Mouse (Mus musculus) left cerebral cortex, postnatal 36 days (tissue): ENCODE measurements at regions not wholly inside any gene's neighbourhood (a gene's known extent, or its start where the extent isn't known, plus 50 kb on each side); places are given as distances from the start of the nearest gene placed in this dataset.

ENCODE experiments used
- DNase-seq, 2 experiments: peaks; one replicate each; pipeline ENCODE4 v3.0.0; 2021 to 2022; ENCODE audit warnings: low spot score in 2 of 2, mixed read lengths in 1 of 2
- intact Hi-C: fragments of 180-260 bp; cut with DNase I; formaldehyde crosslinking; loops from one replicate; pipeline ENCODE4 v1.15.1; 2025

DNA sequence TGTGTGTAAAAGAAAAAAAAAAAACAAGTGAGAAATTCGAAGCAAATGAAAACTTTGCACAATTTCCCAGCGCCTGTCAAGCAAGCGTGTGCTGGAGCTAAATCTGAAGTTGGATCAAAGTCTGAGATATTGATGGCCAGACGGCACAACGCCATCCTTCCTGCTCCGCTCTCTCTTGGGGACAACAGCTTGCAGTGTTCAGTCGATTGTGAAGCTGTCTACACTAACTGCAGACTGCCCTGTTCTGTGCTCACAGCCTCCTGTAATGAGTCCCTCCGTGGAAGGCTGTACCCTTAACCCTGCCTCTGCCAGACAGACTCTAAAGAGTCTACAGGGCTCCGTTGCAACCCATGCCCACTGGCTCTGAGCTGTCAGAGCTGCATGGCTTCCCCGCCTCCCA is 472.5 kb upstream of the Cdh4 start:
- DNase-seq, result no peak
- intact Hi-C loops, result no loop called here

DNA sequence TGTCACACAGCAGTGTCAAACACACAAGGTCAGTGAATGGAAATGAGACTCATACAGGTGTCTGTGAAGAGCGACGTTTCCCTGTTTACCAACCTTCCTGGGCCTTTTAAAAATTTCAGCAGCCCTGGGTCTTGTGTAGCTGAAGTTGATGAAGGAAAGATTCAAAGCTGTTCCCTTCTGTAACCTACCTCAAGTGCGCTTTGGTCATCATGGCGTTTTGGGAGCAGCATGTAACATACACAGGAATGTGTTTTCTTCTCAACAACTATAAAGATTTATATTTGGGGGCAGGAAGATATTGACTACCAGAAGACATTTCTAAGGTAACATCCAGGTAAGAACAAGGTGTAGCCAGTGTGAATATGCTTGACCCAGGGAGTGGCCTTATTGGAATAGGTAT is 466.9 kb upstream of the Cdh4 start:
- intact Hi-C loops, result no loop called here
- DNase-seq, result no peak

DNA sequence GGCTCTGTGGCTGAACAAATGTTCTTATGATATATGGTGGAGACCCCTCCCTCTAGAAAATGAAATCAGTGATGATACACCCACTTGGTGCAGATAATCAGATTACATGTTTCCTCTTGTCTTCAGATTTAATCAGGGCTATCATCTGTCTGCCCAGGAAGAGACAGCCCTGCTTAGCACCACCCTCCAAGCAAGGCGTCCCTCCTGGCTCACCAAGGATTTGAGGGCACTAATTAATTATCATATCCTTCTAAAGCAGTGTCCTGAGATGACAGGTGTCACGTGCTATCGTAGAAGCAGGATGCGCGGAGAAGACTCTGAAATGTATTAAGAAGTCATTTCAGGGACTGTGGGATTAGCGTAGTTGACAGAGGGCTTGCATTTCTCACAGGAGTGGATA is 466.2 kb upstream of the Cdh4 start:
- intact Hi-C loops, result no loop called here
- no peak for DNase-seq

DNA sequence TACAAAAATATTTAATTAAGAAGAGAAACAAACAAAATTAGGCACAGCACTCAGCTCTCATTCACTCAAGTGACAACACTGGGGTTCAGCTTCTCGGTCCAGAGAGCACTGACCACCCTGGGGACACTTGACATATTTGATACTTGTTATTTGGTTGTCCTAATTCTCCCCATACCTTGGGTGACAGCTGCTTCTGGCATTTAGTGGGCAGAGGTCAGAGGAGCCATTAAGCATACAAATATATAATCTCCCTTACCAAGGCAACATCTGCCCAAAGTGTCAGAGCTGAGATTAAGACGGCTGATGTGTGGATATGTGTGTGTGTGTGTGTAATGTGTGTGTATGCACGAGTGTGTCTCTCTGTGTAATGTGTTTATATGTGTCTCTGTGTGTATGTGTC is 465.7 kb upstream of the Cdh4 start:
- intact Hi-C loops, result no loop called here

DNA sequence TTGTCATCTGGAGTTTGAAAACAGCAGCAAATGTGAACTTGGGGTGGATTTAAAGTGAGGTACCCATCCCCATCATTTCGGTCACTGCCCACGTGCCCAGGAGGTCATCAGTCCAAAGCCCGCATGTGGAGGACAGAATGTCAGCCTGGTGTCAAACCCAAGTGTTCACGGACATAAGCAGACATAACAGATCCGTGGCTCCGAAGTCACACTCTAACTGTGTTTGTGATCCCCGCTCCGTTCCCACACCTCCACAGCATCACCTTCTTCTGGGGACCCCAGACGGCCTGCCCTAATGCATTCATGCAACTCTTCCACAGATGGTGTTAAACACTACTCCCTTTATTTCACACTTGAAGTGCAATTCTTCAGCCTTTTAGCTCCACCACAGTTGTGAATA is 462.8 kb upstream of the Cdh4 start:
- no peak for DNase-seq
- intact Hi-C loops, result no loop called here

More for the DNA sequence above, 465.7 kb upstream of the Cdh4 start:
- no peak for DNase-seq

DNA sequence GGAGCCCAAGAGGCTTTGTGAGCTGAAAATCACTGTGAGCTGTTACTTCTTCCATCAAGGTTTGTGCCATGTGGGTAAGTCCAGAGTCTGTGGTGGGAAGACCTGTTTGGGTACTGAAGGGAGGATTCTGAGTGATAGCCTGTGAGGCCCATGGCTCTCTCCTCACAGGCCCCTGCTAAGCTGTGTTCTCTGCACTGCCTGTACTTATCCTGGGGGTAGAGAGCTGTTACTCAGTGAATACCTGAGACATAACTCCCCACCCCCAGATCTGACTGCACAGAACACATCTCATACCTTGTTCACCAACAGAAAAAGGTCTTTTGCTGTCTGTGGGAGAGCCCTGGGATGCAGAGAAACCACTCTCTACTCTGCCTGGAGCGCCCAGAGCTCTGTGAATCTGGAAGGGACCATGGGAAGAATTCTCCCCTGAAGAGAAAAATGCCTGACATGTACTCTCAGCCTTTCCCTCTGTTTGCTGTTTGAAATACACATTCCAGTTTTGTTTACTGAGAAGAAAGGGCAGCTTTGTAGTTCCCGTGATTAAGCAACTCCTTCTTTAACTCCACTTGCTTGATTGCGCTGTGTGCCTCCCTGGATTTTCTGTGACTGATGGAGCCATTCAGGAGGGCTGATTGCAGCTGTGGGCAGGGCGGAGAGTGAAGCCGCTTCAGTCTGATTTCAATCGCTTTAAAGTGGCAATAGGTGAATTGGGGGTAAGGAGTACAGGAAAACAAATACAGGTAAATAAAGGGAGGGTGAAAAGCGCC is 460.3 kb upstream of the Cdh4 start:
- DNase-seq, result no peak
- intact Hi-C loops, result loop anchor here (10.0 kb wide), 1 partner anchor 893 kb away; no protein-coding TSS in a partner anchor

DNA sequence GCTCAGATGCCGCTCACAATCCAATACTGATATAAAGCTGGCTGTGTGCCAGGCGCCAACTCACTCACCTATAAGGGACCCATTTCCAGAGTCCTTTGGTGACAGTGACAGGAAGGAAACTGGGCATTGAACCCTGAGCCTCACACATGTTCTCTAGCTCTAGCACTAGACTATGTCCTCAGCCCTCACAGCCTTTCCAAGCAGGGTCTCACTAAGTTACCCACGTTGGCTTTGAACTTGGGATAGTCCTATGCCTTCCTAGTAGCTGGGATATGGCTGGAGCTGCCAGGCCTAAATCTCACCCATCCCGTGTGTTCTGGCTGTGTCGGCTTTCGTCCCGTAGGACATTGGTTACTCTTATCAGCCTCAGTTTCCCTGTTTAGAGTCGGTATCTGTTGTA is 458.4 kb upstream of the Cdh4 start:
- intact Hi-C loops, result loop anchor here (10.0 kb wide), 1 partner anchor 891 kb away; no protein-coding TSS in a partner anchor
- no peak for DNase-seq

DNA sequence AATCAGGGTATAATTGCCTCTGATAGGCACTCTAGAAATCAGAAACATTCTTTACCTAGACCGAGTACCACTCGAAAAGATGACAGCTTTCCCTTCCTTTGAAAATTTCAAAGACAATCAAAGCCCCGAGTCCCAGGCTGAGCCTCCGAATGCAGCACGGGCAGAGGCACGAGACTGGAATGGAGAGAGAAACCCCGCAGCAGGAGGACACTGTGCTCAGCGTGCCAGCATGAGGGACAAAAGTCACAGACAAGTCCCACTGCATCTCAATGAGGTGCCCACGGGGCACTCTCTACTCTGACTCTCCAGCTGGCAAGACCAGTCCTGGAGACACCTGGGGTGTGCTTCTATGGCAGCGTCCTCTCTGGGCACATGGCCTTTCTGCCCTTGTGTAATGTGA is 454.3 kb upstream of the Cdh4 start:
- intact Hi-C loops, result loop anchor here (10.0 kb wide), 1 partner anchor 887 kb away; no protein-coding TSS in a partner anchor
- no peak for DNase-seq

DNA sequence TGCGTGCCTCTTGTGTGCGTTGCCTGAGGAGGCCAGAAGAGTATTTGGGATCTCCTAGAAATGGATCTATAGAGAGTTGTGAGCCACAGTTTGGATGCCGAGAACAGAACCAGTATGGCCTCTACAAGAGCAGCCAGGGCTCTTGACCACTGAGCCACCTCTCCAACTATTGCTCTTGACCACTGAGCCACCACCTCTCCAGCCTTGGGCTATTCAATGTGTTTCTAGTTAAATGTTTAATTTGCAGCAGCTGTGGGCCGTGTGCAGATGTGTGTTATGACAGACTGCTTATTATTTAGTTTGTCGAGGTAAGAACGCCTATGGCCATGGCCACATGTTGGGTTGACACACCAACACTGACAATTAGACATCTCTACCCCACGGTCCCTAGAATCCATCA is 452.9 kb upstream of the Cdh4 start:
- intact Hi-C loops, result loop anchor here (10.0 kb wide), 1 partner anchor 886 kb away; no protein-coding TSS in a partner anchor

DNA sequence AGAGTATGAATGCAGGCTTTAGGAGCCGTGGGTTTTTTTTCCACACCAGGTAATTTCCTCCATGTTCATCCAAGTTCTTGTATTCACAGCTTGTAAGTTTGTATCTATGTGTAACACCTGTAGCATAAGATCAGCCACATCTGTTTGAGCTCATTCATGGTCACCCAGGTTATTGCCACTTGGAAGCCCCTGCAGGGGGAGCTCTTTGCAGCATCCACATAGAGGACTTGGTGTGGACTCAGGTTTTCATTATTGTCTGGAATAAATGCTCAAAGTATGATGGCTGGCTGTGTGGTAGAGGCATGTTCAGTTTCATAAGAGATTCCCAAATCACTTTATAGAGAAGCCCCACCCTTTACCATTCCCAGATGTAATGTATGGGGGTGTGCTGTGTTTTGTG is 452.4 kb upstream of the Cdh4 start:
- intact Hi-C loops, result loop anchor here (10.0 kb wide), 1 partner anchor 885 kb away; no protein-coding TSS in a partner anchor
- DNase-seq, result no peak

More for the DNA sequence above, 452.9 kb upstream of the Cdh4 start:
- DNase-seq, result no peak

DNA sequence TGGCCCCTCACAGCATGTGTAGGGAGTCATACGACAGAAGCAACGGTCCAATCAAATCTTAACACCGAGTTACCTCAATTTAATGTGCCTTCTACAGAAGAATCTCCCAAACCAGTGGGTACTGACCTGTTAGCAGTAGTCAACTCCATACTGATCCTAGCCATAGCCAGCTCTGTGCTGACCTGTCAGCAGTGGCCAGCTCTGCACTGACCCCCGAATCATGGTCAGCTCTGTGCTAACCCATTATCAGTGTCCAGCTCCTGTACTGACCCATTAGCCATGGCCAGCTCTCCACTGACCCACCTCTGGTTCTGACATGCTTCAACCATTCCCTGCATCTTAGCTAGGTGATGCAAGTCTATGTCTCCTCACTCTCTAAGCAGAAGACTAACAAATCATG is 451.3 kb upstream of the Cdh4 start:
- intact Hi-C loops, result no loop called here
- DNase-seq, result no peak

DNA sequence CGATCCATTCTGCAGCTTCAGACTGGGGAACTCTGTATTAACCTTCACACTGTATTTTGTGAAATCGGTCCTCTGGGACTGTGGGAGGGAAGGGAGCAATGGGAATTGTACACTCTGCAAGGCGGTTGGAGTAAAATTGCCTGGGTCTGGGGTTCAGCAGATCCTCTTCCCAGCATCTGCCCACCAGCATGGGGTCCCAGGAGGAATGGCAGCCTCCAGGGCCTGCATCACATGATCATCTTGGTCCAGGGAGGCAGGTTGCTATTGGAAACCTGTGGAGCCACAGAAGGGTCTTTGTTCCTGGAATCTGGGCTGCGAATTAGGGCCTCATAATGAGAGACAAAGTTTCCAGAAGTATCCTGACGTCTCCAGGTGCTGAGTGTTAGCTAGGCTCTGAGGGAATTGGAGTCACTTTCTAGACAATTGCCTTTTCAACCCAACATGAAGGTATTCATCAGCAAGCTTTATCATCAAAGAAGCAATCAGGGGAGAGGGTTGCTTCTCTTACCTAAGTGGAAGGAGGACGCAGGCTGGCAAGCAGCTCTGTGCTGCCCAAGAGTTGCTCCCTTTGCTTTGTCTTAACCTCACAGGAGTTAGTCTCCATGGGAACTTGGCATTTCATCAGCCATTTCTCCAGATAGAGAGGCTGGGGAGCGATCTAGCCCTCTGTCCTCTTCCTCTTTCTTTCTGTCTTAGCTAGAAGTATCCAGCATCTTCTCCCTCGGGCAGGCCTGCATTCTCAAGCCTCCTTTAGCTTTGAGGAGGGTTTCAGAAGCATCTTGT is 449.7 kb upstream of the Cdh4 start:
- intact Hi-C loops, result no loop called here

DNA sequence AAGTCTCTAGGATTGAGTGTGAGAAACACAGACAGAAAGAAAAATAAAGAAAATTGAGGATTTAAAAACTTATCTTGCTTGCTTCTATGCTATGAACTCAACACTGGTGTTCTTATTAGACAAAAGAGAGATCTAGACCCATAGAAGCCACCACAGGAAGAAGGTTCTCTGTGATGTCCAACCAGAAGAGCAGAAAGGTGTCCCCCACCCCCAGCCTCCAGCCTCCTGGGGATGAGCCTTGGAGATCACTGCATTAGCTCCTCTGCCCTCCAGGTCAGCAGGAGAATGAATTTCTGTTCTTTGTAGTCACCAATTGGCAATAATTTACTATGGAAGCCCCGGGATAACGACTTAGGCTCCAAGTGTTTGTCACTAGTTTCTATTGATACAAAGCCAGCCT is 444.3 kb upstream of the Cdh4 start:
- intact Hi-C loops, result no loop called here
- no peak for DNase-seq

More for the DNA sequence above, 449.7 kb upstream of the Cdh4 start:
- DNase-seq, result no peak

DNA sequence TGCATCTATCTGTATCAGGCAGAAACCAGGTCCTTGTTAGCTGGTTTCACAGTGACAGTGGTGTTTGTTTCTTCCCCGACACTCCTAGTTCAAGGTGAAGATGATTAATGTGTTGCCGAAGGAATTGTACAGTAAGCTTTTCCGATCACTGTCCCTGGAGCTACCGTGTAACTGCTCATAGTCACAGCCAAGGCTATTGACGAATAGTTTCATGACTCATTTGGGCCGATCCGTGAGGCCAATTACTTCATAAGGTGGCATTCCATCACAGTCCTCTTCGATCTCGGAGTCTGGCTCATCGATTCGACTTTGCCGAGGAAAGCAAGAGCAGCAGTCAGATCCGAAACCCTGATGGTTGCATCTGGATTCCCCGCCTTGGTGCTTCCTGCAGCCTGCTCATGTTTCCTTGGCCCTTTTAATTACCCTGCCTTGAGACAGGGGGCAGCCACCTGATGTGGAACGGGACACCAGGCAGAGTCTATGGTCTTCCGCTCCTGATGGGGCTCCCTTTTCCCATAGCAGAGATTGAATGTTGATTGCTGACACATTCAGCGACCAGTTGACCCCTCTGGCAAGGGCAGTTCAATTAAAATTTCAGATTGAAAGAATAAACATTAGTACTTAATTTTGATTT is 441.7 kb upstream of the Cdh4 start:
- no peak for DNase-seq
- intact Hi-C loops, result no loop called here

DNA sequence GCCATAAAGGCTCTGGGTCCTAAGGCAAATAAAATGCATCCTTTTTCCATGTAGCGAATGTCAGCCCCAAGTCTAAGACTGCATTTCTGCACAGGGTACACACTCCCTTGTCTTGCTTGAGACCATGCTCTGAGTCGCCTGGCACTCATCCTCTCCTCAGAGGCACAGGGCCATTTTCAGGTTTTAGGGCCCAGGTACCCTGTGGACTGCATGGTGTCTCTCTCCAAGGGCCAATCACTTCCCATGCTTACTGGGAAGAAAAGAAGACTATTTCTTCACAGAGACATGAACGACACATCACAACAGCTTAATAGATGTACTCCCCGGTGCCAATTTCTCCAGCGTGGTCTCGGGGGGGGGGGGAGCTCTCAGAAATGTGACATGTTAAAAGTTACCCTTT is 434.5 kb upstream of the Cdh4 start:
- DNase-seq, result no peak
- intact Hi-C loops, result no loop called here

DNA sequence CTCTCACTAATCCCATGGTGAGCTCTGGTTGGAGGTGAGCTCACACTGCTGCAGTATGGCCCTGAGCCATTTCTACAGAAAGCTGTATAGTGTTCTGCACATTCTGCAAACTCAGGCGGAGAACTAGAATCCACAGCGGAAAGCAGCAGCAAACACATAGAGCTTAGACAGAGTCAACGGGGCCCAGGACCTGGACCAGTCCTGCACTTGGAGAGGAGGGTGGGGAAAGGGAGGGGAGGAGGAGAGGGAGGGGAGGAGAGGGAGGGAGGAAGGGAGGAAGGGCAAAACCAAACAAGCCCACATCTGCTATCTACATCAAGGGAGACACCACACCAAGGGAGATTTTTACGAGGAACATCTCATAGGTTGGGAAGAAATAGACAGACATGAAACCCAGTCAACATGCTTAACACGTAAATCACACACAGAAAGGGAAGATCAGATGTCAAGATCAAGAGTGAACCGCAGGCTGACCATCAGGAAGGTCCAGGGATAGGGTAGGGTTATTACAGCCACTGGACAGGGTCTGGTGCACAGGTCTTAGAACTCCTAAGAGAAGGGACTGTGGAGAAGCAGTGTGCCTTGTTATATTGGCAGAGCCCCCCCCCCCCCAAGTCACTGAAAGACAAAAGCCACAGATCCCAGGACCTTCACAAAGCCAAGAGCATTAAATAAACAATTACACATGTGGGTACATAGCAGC is 428.2 kb upstream of the Cdh4 start:
- no peak for DNase-seq
- intact Hi-C loops, result no loop called here

DNA sequence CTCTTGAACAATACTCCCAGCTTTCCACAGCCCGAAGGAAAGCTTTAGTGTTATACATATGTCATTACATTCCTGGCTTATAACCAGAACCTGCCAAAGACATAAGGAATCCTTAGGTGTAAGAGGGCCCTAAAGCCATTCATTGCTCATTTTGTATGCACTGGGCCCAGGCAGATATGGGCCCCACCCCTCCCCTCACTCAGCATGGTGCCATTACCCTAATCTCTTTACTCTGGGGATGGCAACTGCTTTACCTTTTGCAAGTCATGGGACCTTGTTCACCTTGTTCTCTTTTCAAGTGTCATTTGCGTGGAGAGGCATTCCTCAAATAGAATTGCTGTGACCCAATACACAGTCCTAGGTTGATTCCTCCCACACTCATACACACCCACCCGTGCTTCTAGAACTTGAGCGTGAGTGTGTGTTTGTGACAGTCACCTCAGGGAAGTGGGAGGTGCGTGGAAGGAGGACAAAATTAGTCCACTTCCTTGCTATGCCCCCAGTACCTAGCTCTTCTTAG is 419.5 kb upstream of the Cdh4 start:
- no peak for DNase-seq
- intact Hi-C loops, result no loop called here

DNA sequence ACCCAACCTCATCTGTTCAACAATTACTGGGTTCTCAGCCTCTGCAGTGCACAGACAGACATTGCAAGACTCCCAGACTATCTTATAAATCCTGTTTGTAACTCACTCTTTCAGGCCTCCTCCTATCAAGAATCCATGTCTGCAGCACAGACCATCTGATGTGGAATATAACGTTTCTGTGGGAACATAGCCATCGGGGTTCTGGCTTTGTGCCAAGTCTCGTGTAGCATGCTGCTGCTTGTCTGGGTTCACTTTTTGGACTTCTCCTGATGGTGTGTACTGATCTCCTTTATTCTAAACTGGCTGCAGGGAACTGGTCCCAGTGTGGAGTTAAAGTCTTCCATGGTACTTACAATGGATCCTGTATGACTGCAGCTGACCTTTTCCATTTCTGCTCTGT is 418.0 kb upstream of the Cdh4 start:
- intact Hi-C loops, result no loop called here

DNA sequence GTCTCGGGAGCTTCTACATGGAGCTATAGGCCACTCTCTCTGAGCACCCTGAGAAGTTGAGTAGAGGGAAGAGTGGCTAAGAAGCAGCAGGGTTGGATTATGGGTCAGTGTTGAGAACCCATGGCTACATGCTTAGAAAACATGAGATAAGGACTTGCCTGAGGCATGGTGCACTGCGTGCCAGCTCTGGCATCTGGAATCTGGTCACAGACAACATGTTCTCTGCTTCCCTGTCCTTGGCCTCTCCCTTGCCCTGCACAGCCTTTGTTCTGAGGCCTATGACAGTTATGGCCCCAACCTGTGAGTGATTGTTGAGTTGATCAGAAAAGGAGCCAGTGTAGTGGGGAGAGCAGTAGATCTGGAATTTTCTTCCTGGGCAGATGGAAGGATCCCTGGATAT is 409.1 kb upstream of the Cdh4 start:
- intact Hi-C loops, result no loop called here
- no peak for DNase-seq

More for the DNA sequence above, 418.0 kb upstream of the Cdh4 start:
- DNase-seq, result no peak

DNA sequence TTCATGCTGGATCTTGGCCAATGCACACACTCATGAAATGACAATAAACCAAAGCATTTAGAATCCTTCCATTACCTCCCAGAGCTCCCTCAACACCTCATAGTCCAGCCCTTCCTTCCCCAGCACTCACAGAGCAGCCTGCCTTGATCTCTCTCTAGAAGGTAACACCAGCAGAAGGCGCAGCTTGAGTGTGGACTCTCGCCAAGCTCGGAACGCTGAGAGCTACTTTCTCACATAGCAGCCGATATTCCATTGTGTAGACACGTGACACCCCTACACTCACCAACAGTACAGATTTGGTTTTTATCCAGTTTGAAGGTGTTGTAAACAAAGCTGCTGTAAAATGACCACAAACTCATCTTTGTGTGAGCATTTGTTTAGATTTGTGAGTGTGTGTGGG is 406.8 kb upstream of the Cdh4 start:
- no peak for DNase-seq

More for the DNA sequence above, 406.8 kb upstream of the Cdh4 start:
- intact Hi-C loops, result no loop called here
